Comparison of ENCODE assay signal across 9 mouse cellular contexts in genomic region chr19:55592876-55593691, GRCm38 (mm10).
DNase-seq lines count a peak whose midpoint lies in the region; ATAC-seq and TF ChIP-seq lines count a peak whose summit lies in the region.
"Had no signal": no experiment of that assay in that cellular context is flagged by ENCODE, and none has a peak within 500 bp of the region (broad histone marks: within the 10 kb centered on the region; RNA-seq: fewer than 3 reads in every experiment).

No protein-coding gene starts in this region.

- no peaks in the 10 kb centered on the region for H3K9me3 ChIP-seq in liver, embryonic 12.5 days (replicated peaks)
- H3K9me3 ChIP-seq in kidney, embryonic 14.5 days (ENCODE audit: control insufficient read depth, low read length) = no peaks in the 10 kb centered on the region
- H3K9me3 ChIP-seq in midbrain, embryonic 11.5 days (ENCODE audit: control insufficient read depth, low read length) = no peaks in the 10 kb centered on the region

- H3K4me2 ChIP-seq in liver, embryonic 12.5 days = no peak overlapping the region
- peak overlapping the region; percentile 25 for H3K4me2 ChIP-seq in kidney, embryonic 14.5 days (replicated peaks; ENCODE audit: low read depth, low read length)
- H3K4me2 ChIP-seq in midbrain, embryonic 11.5 days = no peak overlapping the region

- no peak overlapping the region; the same call in 1 of the 2 replicates for H3K27ac ChIP-seq in liver, embryonic 12.5 days
- H3K27ac ChIP-seq in embryonic fibroblast, embryonic 13.5 days (ENCODE audit: insufficient read depth, low read length) = peak overlapping the region; percentile 13
- H3K27ac ChIP-seq in kidney, embryonic 14.5 days (ENCODE audit: low read depth, low read length) = peak overlapping the region; percentile 9; the same call in 1 of the 2 replicates
- H3K27ac ChIP-seq in midbrain, embryonic 11.5 days (ENCODE audit: low read depth, low read length) = no peak overlapping the region
- no peak overlapping the region for H3K27ac ChIP-seq in left cerebral cortex, adult 2 months

- TF ChIP-seq POLR2A in embryonic fibroblast, embryonic 13.5 days (IDR thresholded peaks at IDR 0.05; ENCODE audit: low read depth, low read length) = no peak

- H3K4me1 ChIP-seq in liver, embryonic 12.5 days = peaks cover 29% of the 10 kb centered on the region
- H3K4me1 ChIP-seq in embryonic fibroblast, embryonic 13.5 days (ENCODE audit: control insufficient read depth, insufficient read depth, low read length) = peaks cover 5% of the 10 kb centered on the region; the same call in 1 of the 2 replicates
- H3K4me1 ChIP-seq in kidney, embryonic 14.5 days (ENCODE audit: control insufficient read depth, insufficient read depth, low read length) = peaks cover 24% of the 10 kb centered on the region
- peaks cover 3% of the 10 kb centered on the region for H3K4me1 ChIP-seq in midbrain, embryonic 11.5 days (ENCODE audit: control insufficient read depth, insufficient read depth, low read length)

- no peak overlapping the region for H3K9ac ChIP-seq in liver, embryonic 12.5 days
- H3K9ac ChIP-seq in kidney, embryonic 14.5 days (ENCODE audit: low read depth, low read length) = no peak overlapping the region
- H3K9ac ChIP-seq in midbrain, embryonic 11.5 days (ENCODE audit: low read length) = no peak overlapping the region

- H3K4me3 ChIP-seq in liver, embryonic 12.5 days = no peak overlapping the region
- no peak overlapping the region for H3K4me3 ChIP-seq in embryonic fibroblast, embryonic 13.5 days (ENCODE audit: insufficient read depth, low read length)
- H3K4me3 ChIP-seq in kidney, embryonic 14.5 days (ENCODE audit: low read length) = no peak overlapping the region
- H3K4me3 ChIP-seq in midbrain, embryonic 11.5 days (ENCODE audit: low read depth, low read length) = no peak overlapping the region
- H3K4me3 ChIP-seq in left cerebral cortex, adult 2 months = no peak overlapping the region

- peak; percentile 38 for DNase-seq in liver
- DNase-seq in midbrain, embryonic 11.5 days (ENCODE audit: low spot score, missing footprints) = no peak
- DNase-seq in urinary bladder, adult 18-20 months (ENCODE audit: low spot score in 2 of 2) = no peak
- DNase-seq in left cerebral cortex, adult 2 months (ENCODE audit: extremely low spot score in 1 of 2, low spot score in 2 of 2) = no peak
- DNase-seq in spleen, adult 12 weeks (ENCODE audit: low spot score) = no peak

- WGBS in liver, embryonic 12.5 days (ENCODE audit: insufficient replicate concordance) = 68% methylated on average over 26 of the region's 26 CpGs
- WGBS in kidney, embryonic 14.5 days = 19% methylated on average over 26 of the region's 26 CpGs
- 79% methylated on average over 26 of the region's 26 CpGs for WGBS in midbrain, embryonic 11.5 days

- no peak for ATAC-seq in liver, embryonic 12.5 days
- ATAC-seq in kidney, embryonic 14.5 days (ENCODE audit: low FRiP score, low TSS enrichment) = peak; percentile 70
- ATAC-seq in midbrain, embryonic 11.5 days (ENCODE audit: low FRiP score) = peak; percentile 11; the same call in 1 of the 2 replicates
- ATAC-seq: Patski had no signal

- no peaks in the 10 kb centered on the region for H3K27me3 ChIP-seq in liver, embryonic 12.5 days (replicated peaks)
- no peaks in the 10 kb centered on the region for H3K27me3 ChIP-seq in kidney, embryonic 14.5 days (ENCODE audit: control insufficient read depth, insufficient read depth, low read length)
- peaks cover 3% of the 10 kb centered on the region; the same call in 1 of the 2 replicates for H3K27me3 ChIP-seq in midbrain, embryonic 11.5 days (ENCODE audit: control insufficient read depth, insufficient read depth, low read length)
- H3K27me3 ChIP-seq: Patski had no signal

- no peak for TF ChIP-seq CTCF in embryonic fibroblast, embryonic 13.5 days (IDR thresholded peaks at IDR 0.05; ENCODE audit: borderline replicate concordance, insufficient read depth, low read length)
- TF ChIP-seq CTCF in left cerebral cortex, adult 2 months (IDR thresholded peaks at IDR 0.05) = no peak

- intact Hi-C loops in left cerebral cortex, adult 2 months (cut with DNase I) = no loop called here

- H3K36me3 ChIP-seq in liver, embryonic 12.5 days = 0 out of 2 replicates have a peak, but pooled peaks cover 3% of the 10 kb centered on the region
- no peaks in the 10 kb centered on the region for H3K36me3 ChIP-seq in kidney, embryonic 14.5 days (ENCODE audit: control insufficient read depth, insufficient read depth, low read length)
- no peaks in the 10 kb centered on the region for H3K36me3 ChIP-seq in midbrain, embryonic 11.5 days (ENCODE audit: control insufficient read depth, insufficient read depth, low read length)

Comparison
In these comparisons a context has a peak if more than half of its experiments do, and no peak if none do; other contexts are left out.
1. H3K27ac ChIP-seq: peak in embryonic fibroblast, embryonic 13.5 days (single experiment) and kidney, embryonic 14.5 days (single experiment); none in liver, embryonic 12.5 days (single experiment), midbrain, embryonic 11.5 days (single experiment) and left cerebral cortex, adult 2 months (single experiment).